Mouse (Mus musculus): ENCODE data around the gene Jmjd6. TPM values are rescaled to one million over a fixed set of nuclear protein-coding genes. Genes with fewer than 3 reads are reported as not detected.

The Jmjd6 gene
- 43.5 and 48.7 TPM in 2 replicates for polyA plus RNA-seq (2015; fragmentation: Nextera tagmentation; extraction: Ambion mirVana)

DNA sequence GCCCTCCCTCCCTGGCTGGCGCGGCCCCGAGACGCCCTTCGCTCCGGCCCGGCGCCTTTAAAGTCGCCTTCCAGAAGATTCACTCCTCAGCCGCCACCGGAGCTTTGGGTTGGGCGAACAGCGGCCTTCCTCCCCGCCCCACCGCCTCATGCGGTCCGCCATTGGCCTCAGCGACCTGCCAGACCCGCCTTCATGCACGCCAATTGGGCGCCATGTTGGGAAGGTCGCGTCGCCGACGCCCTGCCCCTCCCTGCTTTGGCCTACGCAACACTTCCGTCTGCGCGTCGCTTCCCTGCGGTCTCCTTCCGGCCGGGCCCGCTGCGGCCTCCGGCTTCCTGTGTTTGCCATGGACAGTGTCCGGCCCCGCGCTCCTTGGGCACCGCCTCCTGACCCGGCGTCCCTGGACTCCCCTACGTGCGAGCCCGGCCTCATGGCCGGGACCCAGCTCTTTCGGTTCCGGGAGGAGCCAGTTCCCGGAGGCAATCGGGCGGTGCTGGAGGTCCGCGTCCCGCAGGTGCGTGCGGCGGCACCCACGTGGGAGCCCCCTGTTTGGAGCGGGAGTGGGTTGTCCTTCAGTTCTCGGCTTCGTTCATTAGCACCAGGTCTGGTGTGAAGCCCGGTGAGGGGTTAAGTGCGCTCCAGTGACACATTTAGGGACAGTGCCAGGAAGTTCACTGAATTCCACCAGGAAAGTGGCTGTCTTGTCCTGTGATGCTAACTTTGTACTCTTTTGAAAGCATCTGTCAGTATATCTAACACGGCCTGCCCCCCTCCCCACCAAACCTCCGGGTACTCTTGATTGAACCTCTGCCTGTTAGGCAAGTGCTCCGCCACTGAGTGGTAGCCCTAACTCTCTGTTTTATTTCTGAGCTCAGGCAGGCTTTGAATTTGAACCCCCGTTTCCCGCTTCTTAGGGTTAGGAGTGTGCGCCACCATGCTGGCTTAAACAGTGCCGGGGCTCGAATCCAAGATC, at the start of gene Jmjd6, which contains the start of gene Mettl23:
TSS of gene Jmjd6 (minus strand) at position 189 of the 973 bp plus-strand sequence.
TSS of gene Mettl23 (plus strand) at position 18 of the 973 bp plus-strand sequence.

DNA sequence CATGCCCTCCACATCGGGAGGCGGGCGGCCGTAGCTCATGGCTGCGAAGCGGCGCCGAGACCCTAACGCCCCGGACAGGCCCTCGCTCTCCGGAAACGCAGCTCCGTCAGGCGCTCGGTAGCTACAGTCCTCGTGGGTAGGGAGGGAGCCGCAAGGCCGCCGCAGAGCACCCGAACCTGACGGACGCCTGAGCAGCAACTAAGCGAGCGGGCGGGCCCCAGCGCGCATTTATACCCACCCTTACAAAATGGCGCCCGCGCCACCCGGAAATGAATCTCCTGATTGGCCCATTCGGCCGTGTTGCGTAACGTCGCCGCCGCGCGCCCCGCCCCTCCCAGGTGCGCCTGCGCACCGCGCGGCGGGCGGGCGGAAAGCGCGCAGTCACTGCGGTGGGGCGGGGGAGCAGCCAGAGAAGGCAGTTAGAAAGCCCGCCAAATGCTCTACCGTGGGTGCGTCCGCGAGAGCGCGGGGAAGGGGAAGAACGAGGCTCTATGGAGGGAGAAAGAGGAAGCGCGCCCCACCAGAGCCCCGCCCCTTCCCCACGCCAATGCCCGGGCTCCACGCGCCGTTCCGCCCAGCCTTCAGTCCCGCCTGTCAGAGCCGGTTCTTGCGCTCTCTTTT, 9.8 kb upstream of the Jmjd6 start, which contains the start of gene Srsf2:
TSS of gene Srsf2 (minus strand) at position 204 of the 621 bp plus-strand sequence.

DNA sequence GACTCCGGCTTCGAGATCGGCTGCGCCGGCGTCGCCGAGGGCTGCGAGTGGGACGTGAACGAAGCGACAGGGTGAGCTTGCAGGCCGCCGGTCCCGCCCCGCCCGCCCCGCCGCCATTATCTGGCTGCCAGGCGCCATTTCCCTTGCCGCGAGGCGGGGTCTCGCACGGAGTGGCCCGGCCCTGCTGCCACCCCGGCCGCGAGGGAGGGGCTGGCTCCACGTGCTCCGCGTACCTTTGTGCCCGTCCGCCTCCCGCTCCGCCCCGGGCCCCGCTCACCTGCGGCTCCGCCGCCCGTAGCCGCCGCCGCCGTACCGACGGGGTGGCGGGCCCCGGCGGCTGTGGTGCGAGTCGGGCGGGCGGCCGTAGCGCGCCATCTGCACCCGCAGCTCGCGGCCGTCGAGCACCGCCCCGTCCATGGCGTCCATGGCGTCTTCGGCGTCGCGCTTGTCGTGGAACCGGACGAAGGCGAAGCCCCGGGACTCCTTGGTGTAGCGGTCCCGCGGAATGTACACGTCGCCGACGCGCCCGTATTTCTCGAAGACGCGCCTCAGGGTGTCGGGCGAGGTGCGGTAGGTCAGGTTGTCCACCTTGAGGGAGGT, 9.1 kb upstream of the Jmjd6 start, which contains the start of gene Mfsd11:
TSS of gene Mfsd11 (plus strand) at position 150 of the 600 bp plus-strand sequence.

DNA sequence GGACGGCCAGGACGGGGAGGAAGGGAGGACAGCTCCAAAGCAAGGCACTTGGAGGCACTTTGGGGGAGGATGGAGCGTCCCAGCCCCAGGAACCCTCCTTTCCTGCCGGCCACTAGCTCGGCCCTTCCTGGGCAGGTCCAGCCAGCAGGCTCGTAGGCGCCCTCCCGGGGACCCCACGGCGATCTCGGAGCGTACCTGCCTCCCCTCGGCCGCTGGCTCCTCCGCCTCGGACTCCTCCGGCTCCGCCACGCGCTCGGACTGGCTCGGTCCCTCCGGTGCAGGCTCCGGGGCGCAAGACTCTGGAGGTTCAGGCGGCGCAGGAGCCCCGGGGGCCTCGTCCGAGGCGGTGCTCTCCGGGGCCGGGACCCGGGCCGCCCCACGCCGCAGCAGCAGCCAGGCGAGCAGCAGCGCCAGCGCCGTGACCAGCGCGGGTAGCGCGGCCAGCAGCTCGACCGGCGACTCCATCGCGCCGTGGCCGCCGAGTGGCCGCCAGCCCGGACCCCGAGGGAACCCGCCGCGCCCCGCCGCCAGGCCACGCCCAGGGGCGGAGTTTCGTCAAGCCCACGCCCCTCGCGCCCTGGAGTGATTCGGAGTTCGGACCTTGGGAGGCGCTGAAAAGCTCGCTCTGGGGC, 15.6 kb downstream of the Jmjd6 start, which contains the start of gene Mxra7:
TSS of gene Mxra7 (minus strand) at position 513 of the 632 bp plus-strand sequence.

Other genes with a start within 250 kb of the Jmjd6 start
- gene Rhbdf2, start 216.4 kb downstream of the Jmjd6 start, polyA plus RNA-seq (2015; fragmentation: Nextera tagmentation; extraction: Ambion mirVana) = 2.0 TPM in 2 replicates
- gene Prcd, start 189.9 kb downstream of the Jmjd6 start, polyA plus RNA-seq (2015; fragmentation: Nextera tagmentation; extraction: Ambion mirVana) = 4.2 and 6.7 TPM in 2 replicates
- 45.2 and 50.1 TPM in 2 replicates for gene Cygb, start 189.1 kb downstream of the Jmjd6 start, polyA plus RNA-seq (2015; fragmentation: Nextera tagmentation; extraction: Ambion mirVana)
- gene St6galnac1, start 67.9 kb downstream of the Jmjd6 start, polyA plus RNA-seq (2015; fragmentation: Nextera tagmentation; extraction: Ambion mirVana) = not detected in 2 replicates
- 60.6 and 67.3 TPM in 2 replicates for gene Mxra7, start 15.4 kb downstream of the Jmjd6 start, polyA plus RNA-seq (2015; fragmentation: Nextera tagmentation; extraction: Ambion mirVana)
- gene Mettl23, start 171 bp downstream of the Jmjd6 start, polyA plus RNA-seq (2015; fragmentation: Nextera tagmentation; extraction: Ambion mirVana) = 53.3 and 56.9 TPM in 2 replicates
- 48.3 and 53.5 TPM in 2 replicates for gene Mfsd11, start 9.0 kb upstream of the Jmjd6 start, polyA plus RNA-seq (2015; fragmentation: Nextera tagmentation; extraction: Ambion mirVana)
- gene Srsf2, start 9.6 kb upstream of the Jmjd6 start, polyA plus RNA-seq (2015; fragmentation: Nextera tagmentation; extraction: Ambion mirVana) = 493 and 516 TPM in 2 replicates
- gene Mgat5b, start 75.4 kb upstream of the Jmjd6 start, polyA plus RNA-seq (2015; fragmentation: Nextera tagmentation; extraction: Ambion mirVana) = 24.9 and 29.9 TPM in 2 replicates

Measured in neural tube, postnatal 0 days (tissue).